Mouse (Mus musculus): ENCODE results near the gene Glt1d1. TPM values are rescaled to one million over a fixed set of nuclear protein-coding genes. Genes with fewer than 3 reads are reported as not detected.
A peak's percentile ranks its signal among the peaks of the same experiment; 100 is the strongest.

The Glt1d1 gene
- total and polyA plus RNA-seq, 3 experiments = 0.19 TPM; not detected in 2

DNA sequence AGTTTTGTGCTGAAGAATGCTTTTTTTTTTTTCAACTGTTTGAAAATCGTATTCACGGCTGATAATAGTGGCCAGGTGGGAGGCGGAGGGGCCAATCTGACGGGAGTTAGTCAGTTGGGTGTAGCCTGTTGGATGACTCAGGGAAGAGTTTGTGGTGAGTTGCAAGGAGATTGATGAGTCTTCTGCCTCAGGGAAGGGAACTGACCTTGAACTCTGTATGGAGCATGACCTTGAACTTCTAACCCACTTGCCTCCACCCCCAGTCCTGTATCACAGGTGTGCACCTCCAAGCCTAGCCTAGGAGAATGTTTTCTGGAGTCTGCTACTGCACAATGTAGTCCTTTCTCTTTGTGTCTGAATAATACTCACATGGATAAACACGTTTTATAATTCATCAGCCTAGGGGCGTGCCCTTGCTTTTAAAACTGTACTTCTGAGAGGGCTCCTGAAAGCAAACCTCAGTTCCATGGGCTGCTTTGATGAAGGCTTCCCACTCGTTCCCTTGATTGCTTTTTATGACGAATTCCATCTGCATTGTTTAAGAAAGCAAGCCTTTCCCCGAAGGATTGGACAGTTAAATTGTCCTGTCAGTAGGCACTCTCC lies 56.6 kb downstream of the Glt1d1 start (continued):
- TF ChIP-seq KAT2A (conservative IDR thresholded peaks at IDR 0.05; ENCODE audit: low read depth, low read length) = no peak

DNA sequence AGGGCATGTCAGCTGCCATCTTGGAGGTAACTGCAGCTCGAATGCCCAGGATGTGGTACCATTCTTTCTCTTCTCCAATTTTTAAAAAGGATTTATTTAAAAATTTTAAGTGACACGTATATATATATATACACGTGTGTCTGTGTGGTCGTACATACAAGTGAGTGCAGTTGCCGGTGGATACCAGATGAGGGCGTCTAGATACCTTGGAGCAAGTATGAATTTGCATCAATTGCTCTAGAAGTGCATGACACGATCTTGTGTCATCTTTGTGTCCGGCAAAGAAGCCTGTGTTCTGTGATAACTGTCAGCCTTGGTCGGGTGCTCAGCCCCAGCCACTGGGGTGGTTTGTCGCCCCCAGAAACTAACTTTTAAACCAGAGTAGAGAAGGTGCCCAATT lies 59.0 kb downstream of the Glt1d1 start:
- Histone ChIP-seq H3K27ac (ENCODE audit: control insufficient read depth, low read depth, low read length) (no peak overlapping the region), H3K9ac (ENCODE audit: control insufficient read depth, low read depth, low read length, poor library complexity, severe bottlenecking) (no peak overlapping the region), H3K9me3 (replicated peaks; ENCODE audit: insufficient read depth, low read length) (no peaks in the 10 kb centered on the region), H3K79me2 (ENCODE audit: control insufficient read depth, insufficient read depth, low read length, poor library complexity) (no peaks in the 10 kb centered on the region), H3K4me3 (ENCODE audit: control insufficient read depth in 1 of 2, insufficient read depth in 1 of 2, low read depth in 2 of 2, low read length in 2 of 2) (no peak overlapping the region), H3K36me3 (ENCODE audit: control insufficient read depth in 1 of 2, insufficient read depth in 2 of 2, low read length in 2 of 2) (no peaks in the 10 kb centered on the region), H3K4me1 (ENCODE audit: control insufficient read depth in 1 of 2, insufficient read depth in 2 of 2, low read length in 2 of 2) (no peaks in the 10 kb centered on the region), H3K27me3 (ENCODE audit: control insufficient read depth in 1 of 2, insufficient read depth in 2 of 2, low read length in 2 of 2) (no peaks in the 10 kb centered on the region)
- 0 out of 6 replicates have a peak, but pooled peaks of 1 of the 3 experiments have one; percentile 1 for TF ChIP-seq CTCF (IDR thresholded peaks at IDR 0.05 in 2 of 3, conservative IDR thresholded peaks at IDR 0.05 in 1 of 3; ENCODE audit: control insufficient read depth in 1 of 3, insufficient read depth in 1 of 3, low read depth in 2 of 3, low read length in 3 of 3, poor library complexity in 1 of 3, severe bottlenecking in 1 of 3)
- TF ChIP-seq MXI1 (IDR thresholded peaks at IDR 0.05; ENCODE audit: low read depth, low read length) = no peak
- TF ChIP-seq ZC3H11A (IDR thresholded peaks at IDR 0.05; ENCODE audit: low read depth, low read length) = no peak
- no peak for TF ChIP-seq POLR2AphosphoS5 (IDR thresholded peaks at IDR 0.05; ENCODE audit: borderline replicate concordance, low read depth, low read length)
- no peak for TF ChIP-seq USF2 (IDR thresholded peaks at IDR 0.05; ENCODE audit: borderline replicate concordance in 1 of 2, insufficient read depth in 1 of 2, low read depth in 1 of 2, low read length in 2 of 2)
- no peak for TF ChIP-seq MAZ (IDR thresholded peaks at IDR 0.05; ENCODE audit: low read depth, low read length)
- no peak for DNase-seq (ENCODE audit: low read depth, low spot score)

DNA sequence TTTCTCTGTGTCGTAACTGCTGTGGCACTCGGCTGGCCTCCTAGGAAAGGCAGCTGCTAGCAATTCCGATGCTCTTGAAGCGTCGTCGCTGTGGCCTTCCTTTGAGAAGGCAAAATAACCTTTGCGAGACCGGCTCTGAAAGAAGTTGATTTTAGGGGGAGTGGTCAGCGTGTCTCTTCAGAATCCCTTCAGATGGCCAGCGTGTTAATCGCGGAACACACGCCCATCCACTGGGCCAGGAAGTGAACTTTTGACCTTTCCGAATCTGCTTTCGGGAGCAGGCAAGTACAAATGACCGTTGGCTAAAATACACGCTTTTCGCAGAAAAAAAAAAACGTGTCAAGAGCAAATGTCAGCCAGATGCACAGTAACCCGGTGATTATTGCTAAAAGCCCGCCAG lies 59.5 kb downstream of the Glt1d1 start:
- Histone ChIP-seq H3K27ac (ENCODE audit: control insufficient read depth, low read depth, low read length) (no peak overlapping the region), H3K4me1 (ENCODE audit: control insufficient read depth in 1 of 2, insufficient read depth in 2 of 2, low read length in 2 of 2) (no peaks in the 10 kb centered on the region), H3K27me3 (ENCODE audit: control insufficient read depth in 1 of 2, insufficient read depth in 2 of 2, low read length in 2 of 2) (no peaks in the 10 kb centered on the region), H3K9ac (ENCODE audit: control insufficient read depth, low read depth, low read length, poor library complexity, severe bottlenecking) (no peak overlapping the region), H3K9me3 (replicated peaks; ENCODE audit: insufficient read depth, low read length) (no peaks in the 10 kb centered on the region), H3K36me3 (ENCODE audit: control insufficient read depth in 1 of 2, insufficient read depth in 2 of 2, low read length in 2 of 2) (no peaks in the 10 kb centered on the region), H3K4me3 (ENCODE audit: control insufficient read depth in 1 of 2, insufficient read depth in 1 of 2, low read depth in 2 of 2, low read length in 2 of 2) (no peak overlapping the region), H3K79me2 (ENCODE audit: control insufficient read depth, insufficient read depth, low read length, poor library complexity) (no peaks in the 10 kb centered on the region)
- TF ChIP-seq ZMIZ1 (IDR thresholded peaks at IDR 0.05; ENCODE audit: low read depth, low read length) (no peak), USF1 (IDR thresholded peaks at IDR 0.05; ENCODE audit: low read depth, low read length) (no peak), ETS1 (IDR thresholded peaks at IDR 0.05; ENCODE audit: low read depth, low read length) (no peak), RAD21 (IDR thresholded peaks at IDR 0.05; ENCODE audit: low read depth, low read length) (no peak), BHLHE40 (IDR thresholded peaks at IDR 0.05; ENCODE audit: borderline replicate concordance, low read depth, low read length) (no peak), TCF12 (IDR thresholded peaks at IDR 0.05; ENCODE audit: low read depth, low read length) (no peak), MXI1 (IDR thresholded peaks at IDR 0.05; ENCODE audit: low read depth, low read length) (no peak)
- DNase-seq (ENCODE audit: low read depth, low spot score) = no peak

Measured in MEL (cell line).